Mouse (Mus musculus): ENCODE data around the gene Rbpj. TPM values are rescaled to one million over a fixed set of nuclear protein-coding genes. Genes with fewer than 3 reads are reported as not detected.

Rbpj gene
- total RNA-seq, 2 experiments from 2014 or later = 24.3 to 27.0 TPM

DNA sequence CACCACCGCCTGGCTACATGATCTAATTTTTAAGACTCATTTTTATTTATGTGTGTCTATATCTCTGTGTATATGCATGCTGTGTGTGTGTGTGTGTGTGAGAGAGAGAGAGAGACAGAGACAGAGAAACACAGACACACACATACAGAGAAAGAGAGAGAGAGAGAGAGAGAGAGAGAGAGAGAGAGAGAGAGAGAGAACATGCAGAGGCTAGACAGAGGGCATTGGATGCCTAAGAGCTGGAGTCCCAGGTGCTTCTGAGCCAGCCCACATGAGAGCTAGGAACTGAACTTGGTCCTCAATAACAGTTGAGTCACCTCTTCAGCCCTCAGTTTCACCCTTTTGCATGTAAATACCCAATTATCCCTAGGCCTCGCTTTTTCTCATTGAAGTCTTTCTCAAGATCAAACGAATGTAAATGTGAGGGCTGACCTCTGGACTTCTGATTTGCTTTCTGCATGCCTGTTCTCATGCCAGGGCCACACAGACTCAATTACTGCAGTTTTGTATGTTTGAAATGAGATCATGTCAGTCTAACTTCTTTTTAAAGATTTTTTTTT is 109.0 kb downstream of the Rbpj start:
- no peak for DNase-seq (ENCODE audit: low spot score in 2 of 2)
- intact Hi-C loops (cut with DNase I) = no loop called here

DNA sequence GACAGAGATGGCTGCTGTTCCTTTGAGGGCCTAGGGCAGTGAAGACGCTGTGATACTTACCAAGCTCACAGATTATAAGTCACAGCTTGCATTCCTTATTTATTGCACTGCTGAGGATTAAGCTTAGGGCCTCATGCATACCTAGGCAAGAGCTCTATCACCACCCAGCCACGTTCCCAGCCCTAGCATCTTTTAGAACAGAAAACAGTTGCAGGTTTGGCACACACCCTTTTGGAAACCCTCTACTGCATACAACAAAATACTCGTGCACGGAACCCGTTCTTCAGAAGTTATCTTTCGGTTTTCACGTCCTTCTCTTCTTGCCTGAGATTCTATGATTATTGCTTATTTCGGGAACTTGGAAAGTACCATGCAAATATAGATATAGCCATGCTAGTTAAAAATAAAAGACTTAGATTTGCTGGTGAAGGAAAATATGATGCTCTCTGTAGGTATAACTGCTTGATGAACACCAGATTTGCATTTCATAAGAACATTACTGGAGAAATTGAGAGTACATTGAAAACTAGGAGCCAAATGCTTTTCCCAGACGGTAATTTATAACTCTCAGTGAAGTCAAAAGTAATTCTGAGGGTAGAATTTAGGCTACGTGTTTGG is 111.4 kb downstream of the Rbpj start:
- no peak for DNase-seq (ENCODE audit: low spot score in 2 of 2)
- intact Hi-C loops (cut with DNase I) = no loop called here

DNA sequence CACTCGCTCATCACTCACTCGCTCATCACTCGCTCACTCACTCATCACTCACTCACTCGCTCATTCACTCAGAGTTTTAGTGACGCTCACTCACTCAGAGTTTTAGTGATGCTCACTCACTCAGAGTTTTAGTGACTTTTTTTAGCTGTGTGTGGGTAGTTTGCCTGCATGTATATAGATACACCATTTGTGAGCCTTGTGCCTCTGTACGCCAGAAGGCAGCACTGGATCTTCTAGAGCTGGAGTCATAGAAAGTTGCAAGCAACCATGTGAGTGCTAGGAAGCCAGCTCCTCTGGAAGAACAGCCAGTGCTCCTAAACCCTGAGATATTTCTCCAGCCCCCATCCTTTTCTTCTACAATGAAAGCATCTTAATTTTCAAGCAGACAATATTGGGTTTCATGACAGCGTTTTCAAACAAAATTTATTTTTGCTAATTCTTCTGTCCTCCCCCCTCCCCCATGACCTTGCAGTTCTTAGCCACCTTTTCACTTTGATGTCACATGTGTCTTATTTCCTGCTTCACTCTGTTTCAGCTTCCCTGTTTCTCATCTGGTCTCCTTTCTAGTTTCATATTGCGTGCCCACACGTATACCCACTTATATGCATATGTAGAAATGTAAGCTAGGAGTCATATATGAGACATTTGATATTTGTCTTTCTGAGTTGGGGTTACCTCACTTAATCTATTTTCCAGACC is 118.3 kb downstream of the Rbpj start:
- intact Hi-C loops (cut with DNase I) = no loop called here
- DNase-seq (ENCODE audit: low spot score in 2 of 2) = peak in 1 of 2 experiments; percentile 19

DNA sequence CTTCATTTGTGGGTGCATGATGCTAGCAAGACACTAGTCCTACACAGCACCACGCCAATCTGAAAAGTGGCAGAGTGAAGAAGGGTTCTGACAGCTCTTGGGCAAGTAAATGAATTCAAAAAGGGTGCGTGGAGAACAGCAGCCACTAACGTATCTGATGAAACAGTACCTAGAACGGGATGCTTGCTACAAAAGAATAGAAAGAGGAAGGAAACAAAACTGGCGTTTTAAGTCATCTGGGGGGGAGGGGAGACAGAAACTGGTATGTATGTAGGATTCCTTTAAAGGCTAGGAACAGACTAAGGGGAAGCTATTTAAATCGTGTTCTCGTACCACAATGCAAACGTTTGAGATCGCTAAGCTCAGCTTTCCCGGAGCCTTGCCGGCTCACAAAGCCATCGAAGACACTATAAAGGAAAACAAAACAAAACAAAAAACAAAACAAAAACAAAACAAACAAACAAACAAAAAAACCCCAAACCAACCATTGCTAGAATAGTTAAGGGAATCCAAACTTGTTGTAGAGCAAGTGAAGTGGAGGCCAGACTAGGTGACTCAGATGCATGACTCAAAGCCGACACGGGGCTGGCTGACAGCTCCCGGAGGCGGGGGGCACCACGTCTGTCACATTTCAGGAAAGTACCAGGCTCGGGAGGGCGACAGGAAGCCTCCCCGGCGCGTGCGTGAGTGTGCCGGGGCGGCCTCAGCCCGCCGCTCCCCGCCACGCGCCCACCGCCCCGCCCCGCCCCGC is 122.6 kb downstream of the Rbpj start:
- DNase-seq (ENCODE audit: low spot score in 2 of 2) = peak; percentile 9 to 20
- intact Hi-C loops (cut with DNase I) = loop anchor here (5.0 kb wide), 2 partner anchors 61 to 81 kb away; no protein-coding TSS in a partner anchor

DNA sequence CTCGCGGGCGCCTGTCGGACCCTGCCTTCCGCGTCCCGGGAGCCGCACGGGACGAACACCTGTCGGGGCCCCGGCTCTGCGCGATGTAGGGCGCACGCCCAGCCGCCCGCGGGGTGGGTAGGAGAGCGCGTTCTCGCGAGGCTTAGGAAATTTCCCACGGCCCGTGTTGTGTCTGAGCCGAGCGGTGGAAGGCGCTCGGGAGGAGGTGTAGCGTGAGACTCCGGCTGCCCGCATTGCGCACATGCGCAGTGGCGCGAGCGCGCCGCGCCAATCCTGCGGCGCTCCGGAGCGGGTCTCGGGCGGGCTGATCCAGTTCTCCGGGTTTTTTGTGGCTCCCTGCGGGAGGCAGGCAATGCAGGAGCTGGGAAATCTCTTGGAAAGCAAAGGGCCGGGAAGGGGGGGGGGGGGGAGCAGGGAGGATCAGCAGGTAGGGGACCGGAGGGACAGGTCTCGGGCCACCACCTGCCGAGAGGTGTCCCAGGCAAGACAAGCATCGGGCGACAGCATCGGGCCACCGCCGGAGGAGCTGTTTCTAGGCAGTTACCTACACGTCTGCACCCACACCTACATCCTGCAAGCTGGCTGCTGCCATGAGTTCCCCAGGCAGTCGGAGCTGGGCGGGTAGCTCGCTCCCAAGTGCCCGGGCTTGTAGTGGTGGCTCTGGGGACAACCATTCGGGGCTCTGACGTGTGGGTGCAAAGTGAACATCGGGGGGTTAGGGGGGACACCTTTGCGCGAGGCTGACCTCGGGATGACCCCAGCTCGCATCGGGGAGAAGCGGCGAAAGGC is 123.4 kb downstream of the Rbpj start:
- DNase-seq (ENCODE audit: low spot score in 2 of 2) = peak; percentile 97 to 98
- intact Hi-C loops (cut with DNase I) = loop anchor here (5.0 kb wide), 2 partner anchors 62 to 82 kb away; no protein-coding TSS in a partner anchor

DNA sequence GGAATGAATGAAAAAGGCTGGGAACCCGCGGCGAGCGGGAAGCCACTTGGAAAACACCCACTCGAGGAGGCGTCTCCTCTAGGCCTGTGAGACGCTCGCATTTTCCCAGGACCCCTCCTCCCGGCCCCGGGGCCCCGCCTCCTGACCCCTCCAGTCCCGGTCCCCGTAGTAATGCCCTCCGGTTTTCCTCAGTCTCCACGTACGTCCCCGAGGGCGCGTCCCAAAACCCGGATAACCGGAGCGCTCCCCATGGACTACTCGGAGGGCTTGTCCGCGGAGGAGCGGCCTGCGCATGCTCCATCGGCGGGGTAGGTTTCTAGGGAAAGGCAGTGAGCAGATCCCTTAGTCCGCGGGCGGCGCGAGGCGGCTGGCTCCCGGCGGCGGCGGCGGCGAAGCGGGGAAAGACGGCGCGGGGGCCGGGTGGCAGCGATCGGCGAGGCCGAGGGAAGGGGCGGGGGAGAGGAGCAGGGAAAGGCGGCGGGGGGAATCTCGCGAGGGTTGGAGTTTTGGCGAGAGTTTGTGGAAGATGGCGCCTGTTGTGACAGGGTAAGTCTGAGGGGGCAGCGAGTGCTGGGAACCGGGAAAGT is 124.3 kb downstream of the Rbpj start:
- intact Hi-C loops (cut with DNase I) = loop anchor here (5.0 kb wide), 2 partner anchors 233 to 407 kb away; partner anchors contain the start of gene Stim2
- peak; percentile 99 to 100 for DNase-seq (ENCODE audit: low spot score in 2 of 2)

DNA sequence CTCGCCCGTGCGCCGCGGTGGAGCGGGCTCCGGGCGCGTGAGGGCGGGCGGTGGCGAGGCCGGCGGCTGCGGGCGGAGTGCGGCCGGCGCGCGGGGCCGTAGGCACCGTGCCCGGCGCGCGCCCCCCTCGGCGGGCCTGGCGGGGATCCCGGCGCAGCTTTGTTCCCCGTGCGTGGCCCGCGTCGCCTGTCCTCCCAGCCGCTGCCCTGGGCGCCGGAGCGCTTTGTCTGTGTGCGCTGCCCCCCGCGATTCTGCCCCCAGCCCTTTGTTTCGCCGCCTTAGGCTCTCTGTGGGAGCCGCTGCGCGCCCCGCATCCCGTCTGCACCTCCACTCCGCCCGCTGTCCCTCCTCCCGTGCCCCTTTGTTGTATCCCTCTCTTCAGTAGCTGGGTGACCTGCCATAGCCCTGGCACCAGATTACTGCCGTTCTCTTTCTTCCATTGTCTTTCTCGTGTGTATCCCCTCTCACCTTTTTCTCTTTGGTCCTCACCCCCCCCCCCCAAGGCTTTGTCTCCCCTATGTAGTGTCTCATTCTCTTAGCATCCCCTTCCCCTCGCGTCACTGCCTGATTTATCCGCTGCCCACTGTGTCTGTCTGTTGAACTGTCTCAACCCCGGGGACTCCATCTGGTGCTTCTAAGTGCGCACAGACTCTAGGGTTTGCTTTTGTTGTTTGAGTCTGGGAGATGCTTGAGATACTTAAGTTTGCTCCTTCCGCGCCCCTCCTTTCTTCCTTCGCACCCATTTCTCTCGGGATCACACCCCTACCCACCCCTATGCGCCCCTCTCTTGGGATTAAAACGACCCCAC is 125.1 kb downstream of the Rbpj start:
- DNase-seq (ENCODE audit: low spot score in 2 of 2) = peak; percentile 21 to 45
- intact Hi-C loops (cut with DNase I) = loop anchor here (5.0 kb wide), 2 partner anchors 234 to 406 kb away; partner anchors contain the start of gene Stim2

DNA sequence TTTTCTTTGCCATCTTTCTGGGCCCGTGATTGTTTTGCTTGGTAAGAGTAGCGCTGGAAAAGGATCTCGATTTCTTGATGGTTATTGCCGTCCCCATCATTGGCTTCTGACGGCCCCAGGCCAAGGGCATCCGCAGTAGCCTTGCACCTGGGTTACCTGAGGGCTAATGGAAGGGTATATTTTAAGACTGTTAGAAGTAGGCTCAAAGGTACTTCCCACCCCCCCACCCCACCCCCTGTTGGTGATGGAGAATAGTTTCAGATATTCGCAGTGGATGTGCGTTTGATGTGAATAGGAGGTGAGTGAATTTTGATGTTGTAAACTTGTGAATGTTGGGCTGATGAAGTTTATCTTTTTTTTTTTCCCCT is 125.7 kb downstream of the Rbpj start:
- intact Hi-C loops (cut with DNase I) = loop anchor here (2.0 to 5.0 kb wide), 3 partner anchors 234 to 406 kb away; partner anchors contain the start of gene Stim2
- DNase-seq (ENCODE audit: low spot score in 2 of 2) = no peak

DNA sequence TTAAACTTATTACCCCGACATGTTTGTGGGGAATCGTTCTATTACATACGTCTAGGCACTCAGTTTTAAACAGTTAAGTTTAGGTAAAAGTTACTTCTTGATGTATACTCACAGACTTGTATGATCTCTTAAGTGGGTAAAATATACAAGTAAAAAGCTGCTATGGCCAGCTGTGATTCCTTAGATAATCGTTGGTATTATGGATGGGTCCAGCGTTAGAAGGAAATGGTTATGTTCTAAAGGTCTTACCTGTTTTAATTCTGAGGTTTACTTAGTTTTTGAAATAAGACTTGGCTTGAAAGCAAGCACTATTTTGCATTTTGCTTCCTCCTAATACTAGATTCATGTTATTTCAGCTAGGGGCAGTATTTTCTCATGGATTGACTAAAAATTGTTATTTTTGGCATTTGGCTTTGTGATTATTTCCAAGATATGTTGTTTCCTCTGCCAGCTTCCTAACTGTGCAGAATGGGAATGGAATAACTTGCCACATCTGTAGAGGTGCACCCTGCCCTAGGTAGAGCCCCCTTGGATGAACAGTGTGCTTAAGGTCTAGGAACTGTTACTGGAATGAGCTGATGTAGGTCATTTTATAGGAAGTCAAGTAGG is 127.2 kb downstream of the Rbpj start:
- DNase-seq (ENCODE audit: low spot score in 2 of 2) = no peak
- intact Hi-C loops (cut with DNase I) = loop anchor here (2.0 to 5.0 kb wide), 3 partner anchors 236 to 404 kb away; partner anchors contain the start of gene Stim2

DNA sequence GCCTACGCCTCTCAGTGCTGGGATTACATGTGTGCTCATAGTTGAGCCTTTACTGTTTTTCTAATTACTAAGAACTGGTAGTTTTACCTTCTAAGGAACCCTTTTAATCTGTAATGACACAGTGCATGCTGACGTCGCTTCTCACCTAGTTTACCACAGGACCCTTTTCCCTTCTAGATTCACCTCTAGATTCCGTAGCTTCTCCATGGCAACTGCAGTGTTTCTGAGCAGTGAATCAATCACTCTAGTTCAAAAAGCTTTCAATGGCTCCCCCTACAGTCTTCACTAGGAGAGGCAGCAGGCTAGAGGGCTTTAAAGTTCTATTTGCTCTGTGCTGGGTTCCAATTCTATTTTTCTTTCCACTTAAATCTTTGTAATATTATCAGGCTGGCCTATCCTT is 128.3 kb downstream of the Rbpj start:
- intact Hi-C loops (cut with DNase I) = loop anchor here (5.0 kb wide), 2 partner anchors 237 to 403 kb away; partner anchors contain the start of gene Stim2
- DNase-seq (ENCODE audit: low spot score in 2 of 2) = peak in 1 of 2 experiments; percentile 17

DNA sequence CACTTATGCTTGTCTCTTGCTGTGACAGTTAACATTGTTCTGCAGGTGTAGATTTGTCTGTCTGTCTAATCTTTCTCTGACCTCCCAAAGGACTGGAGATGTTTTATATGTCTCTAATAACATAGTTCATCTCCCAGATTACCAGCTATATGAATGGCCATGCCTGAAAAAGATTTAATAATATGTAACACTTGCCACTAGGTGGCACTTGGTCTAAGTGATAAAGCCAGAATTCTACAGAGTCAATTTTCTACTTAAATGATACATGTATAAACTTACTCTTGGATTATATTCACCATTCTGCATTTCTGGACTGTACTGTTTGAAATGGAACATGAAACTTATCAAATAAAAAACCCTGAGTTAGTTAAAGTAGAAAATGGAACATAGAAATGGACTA is 132.6 kb downstream of the Rbpj start:
- no peak for DNase-seq (ENCODE audit: low spot score in 2 of 2)
- intact Hi-C loops (cut with DNase I) = loop anchor here (5.0 kb wide), 1 partner anchor 39 kb away; no protein-coding TSS in a partner anchor

DNA sequence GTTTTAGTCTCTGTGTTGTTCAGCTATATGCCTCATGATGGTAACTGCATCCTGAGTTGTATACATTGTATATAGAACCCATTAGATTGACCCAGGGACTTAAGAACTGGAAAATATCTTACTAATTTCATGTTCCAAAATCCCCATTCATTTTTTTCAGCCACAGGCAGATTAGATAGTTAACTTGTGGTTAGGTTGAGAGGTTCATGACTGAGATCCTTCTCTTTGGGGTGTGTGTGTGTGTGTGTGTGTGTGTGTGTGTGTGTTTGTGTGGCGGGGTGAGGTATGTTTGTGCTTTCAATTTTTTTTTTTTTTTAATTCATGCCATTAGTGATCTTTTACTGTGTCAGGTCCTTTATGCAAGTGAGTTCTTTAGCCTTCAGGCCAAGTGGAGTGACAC is 133.2 kb downstream of the Rbpj start:
- DNase-seq (ENCODE audit: low spot score in 2 of 2) = no peak
- intact Hi-C loops (cut with DNase I) = loop anchor here (5.0 kb wide), 1 partner anchor 38 kb away; no protein-coding TSS in a partner anchor

DNA sequence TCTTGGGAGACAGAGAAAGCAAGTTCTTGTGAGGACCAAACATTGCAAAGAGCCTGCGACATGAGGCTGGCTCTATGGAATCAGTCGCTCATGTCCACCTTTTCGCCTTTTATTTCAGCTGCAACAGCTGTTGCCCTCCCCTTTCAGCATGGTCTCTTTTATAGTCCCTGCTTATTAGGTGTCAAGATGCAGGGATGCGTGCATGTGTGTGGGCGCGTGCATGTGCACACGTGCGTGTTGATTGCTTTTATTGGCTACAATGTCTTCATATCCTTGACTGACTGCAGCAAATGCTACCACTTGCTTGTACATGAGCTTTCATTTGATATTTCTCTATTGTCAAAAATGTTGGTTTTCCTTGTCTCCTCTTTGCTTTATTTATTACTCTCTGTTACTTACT is 136.2 kb downstream of the Rbpj start:
- no peak for DNase-seq (ENCODE audit: low spot score in 2 of 2)
- intact Hi-C loops (cut with DNase I) = no loop called here

DNA sequence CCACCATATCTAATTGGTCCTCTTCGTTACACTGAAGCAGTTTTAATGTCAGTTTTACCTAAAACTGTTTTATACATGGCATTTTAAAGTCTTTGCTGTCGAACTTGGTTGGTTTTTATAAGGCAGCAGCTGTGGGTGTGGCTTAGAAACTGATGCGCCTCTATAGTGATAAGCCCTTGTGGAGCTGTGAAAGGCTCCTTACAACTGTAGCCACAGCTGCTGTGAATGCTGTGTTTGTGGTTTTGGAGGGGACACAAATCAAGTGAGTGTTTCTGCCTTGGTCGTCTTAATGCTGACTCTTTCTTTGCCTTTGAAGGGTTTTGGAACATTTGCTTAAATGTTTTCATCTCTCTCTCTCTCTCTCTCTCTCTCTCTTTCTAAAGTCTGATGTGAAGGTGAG is 139.5 kb downstream of the Rbpj start:
- DNase-seq (ENCODE audit: low spot score in 2 of 2) = no peak
- intact Hi-C loops (cut with DNase I) = no loop called here

DNA sequence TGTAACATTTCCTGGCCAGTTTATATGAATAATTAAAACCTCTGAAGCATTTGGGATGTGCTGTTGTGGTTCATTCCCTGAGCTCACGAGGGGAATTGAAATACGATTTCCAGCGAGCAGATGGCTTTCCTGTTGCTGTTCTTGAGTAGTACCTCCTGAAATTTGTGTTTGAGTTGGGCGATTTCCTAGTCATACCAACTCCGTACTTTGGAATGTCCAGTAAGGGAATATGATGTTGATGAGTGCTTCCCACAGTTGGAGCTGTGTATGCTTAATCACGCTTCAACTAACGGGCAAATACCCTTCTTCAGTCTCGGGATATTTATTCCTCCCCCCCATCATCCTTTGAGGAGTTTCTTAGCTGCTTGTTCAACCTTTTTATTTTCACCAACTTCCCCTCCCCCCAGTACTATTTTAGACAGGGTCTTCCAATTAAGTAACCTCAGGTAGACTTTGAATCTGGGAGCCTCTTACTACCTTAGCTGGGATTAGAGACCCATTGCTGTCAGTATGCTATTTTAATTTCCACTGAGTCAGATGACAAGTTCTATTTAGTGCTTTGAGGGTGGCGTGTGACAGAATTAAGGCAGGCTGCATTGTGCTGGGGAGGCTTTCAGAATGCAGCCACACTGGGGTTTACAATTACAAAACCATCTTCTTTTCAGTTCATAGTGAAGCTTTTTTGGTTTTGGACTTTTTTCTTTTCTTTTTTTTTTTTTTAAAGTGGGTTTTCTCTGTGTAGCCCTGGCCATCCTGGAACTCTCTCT is 141.5 kb downstream of the Rbpj start:
- intact Hi-C loops (cut with DNase I) = no loop called here
- DNase-seq (ENCODE audit: low spot score in 2 of 2) = no peak

DNA sequence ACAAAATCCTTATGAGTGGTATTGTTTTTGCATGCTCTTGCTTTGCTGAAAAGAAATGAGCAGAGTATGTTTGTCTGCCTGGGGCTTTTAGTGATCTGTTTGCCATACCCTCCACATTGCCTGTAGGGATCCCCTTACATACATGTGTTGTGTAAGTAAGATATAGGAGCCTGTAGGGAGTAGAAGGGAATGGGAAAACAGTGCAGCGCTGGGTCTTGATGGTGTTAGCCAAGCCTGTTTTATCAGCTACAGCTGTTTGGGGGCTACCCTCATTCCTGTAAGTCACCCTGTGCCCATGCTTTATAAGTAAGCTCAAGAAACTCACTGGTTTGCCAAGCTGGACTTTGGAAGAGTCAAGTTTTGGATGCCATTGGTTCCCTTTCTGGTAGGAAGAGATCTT is 152.9 kb downstream of the Rbpj start:
- intact Hi-C loops (cut with DNase I) = no loop called here
- DNase-seq (ENCODE audit: low spot score in 2 of 2) = no peak

DNA sequence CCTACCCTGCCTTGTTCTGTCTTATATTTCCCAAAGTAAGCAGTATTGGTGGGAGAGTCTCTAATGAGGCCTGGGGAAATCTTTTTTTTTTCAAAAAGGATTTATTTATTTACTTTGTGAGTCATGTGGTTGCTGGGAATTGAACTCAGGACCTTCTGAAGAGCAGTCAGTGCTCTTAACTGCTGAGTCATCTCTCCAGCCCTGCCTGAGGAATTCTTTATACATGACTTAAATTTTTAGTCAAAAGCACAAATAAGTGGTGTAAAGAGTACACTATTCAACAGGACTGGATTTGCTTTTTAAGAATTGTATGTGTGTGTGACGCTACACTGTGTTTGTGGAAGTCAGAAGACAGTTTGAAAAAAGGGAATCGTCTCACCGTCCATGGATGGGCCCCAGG is 166.1 kb downstream of the Rbpj start:
- no peak for DNase-seq (ENCODE audit: low spot score in 2 of 2)
- intact Hi-C loops (cut with DNase I) = no loop called here
